Mouse (Mus musculus): ENCODE measurements around the gene Napepld.

- no peak for TF ChIP-seq CTCF (IDR thresholded peaks at IDR 0.05; ENCODE audit: control insufficient read depth, insufficient read depth, low read length)
- TF ChIP-seq POLR2A (IDR thresholded peaks at IDR 0.05; ENCODE audit: borderline replicate concordance, control insufficient read depth, low read depth, low read length) = no peak
Measured at GRCm38 (mm10) chr5:21616450-21617009, 84.7 kb downstream of the Napepld start.
